Mouse (Mus musculus) embryonic facial prominence, embryonic 10.5 days (tissue): ENCODE results near the gene Sh3yl1. TPM values are rescaled to one million over a fixed set of nuclear protein-coding genes. Genes with fewer than 3 reads are reported as not detected.

Experiments used
- DNase-seq: peaks from one replicate; pipeline ENCODE4 v3.0.0-alpha.2; 2017; ENCODE audit warnings: low spot score
- H3K27ac ChIP-seq: fragments of 300-500 bp; sonication (generic); replicated peaks from 2 replicates; pipeline ENCODE4 v1.5.1; 2016; ENCODE audit warnings: mild to moderate bottlenecking
- H3K27me3 ChIP-seq: fragments of 300-500 bp; sonication (generic); replicated peaks from 2 replicates; pipeline ENCODE4 v1.6.1; 2016; ENCODE audit warnings: low read depth, mild to moderate bottlenecking; ENCODE audit not compliant: poor library complexity, severe bottlenecking
- H3K36me3 ChIP-seq: fragments of 300-500 bp; sonication (generic); replicated peaks from 2 replicates; pipeline ENCODE4 v1.6.1; 2016; ENCODE audit warnings: mild to moderate bottlenecking, moderate library complexity
- H3K4me1 ChIP-seq: fragments of 300-500 bp; sonication (generic); 2 replicates; pipeline ENCODE4 v1.6.1; 2016
- H3K4me3 ChIP-seq: fragments of 300-500 bp; sonication (generic); 2 replicates; pipeline ENCODE4 v1.5.1; 2016; ENCODE audit warnings: mild to moderate bottlenecking, moderate library complexity
- H3K9me3 ChIP-seq: fragments of 300-500 bp; sonication (generic); 2 replicates; pipeline ENCODE4 v1.6.1; 2016; ENCODE audit warnings: mild to moderate bottlenecking
- WGBS: fragments of 180-500 bp; shearing (Covaris S2); methylation state at CpG from one replicate; pipeline ENCODE4 v1.1.7; 2016; 5-methylcytosine and 5-hydroxymethylcytosine counted together
- polyA plus RNA-seq: library from polyadenylated mRNA; unstranded; fragments of >200 nt; fragmentation: Nextera tagmentation; extraction: Ambion mirVana; gene quantifications from 2 replicates; pipeline ENCODE4 v1.2.1, GENCODE M21; 2016

Gene Sh3yl1
- polyA plus RNA-seq: 17.7 and 18.4 TPM in 2 replicates

DNA sequence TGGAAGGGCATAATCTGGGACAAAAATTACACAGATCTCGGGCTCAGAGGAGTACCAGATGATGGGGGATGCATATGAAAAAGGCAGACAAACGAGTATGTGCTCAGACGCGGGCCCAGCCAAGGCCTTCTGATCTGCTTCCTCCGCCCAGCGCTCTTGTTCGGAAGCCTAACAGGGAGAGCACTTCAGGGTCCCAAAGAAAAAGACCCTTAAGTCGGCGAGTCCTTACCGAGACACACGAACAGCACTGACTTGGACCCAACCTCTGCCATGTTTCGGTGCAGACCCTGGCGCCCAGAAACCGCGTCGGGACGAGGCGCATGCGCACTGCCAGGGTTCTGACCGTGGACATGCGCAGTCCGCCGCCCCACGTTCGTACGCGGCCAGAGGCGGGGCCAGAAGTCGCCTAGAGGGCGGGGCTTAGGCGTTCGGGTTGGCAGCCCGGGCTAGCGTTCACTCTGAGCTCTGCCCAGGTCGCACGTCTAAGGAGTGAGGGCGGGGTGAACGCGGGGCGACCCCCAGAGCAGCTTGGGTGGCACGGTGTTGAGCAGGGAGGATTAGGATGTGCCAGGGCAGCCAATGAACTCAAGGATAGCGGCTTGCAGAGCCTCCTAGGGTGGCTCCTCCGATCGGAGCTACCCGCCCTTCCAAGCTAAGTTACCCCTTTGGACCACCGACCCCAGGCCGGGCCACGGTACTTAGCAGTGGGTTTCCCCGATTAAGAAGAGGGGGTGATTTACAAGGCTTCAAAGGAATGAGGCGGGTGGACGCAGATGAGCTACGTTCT, at the start of gene Sh3yl1, which contains the start of gene Acp1:
Sh3yl1 (plus strand) TSS at position 408 of the 787 bp plus-strand sequence.
Acp1 (minus strand) TSS at position 329 of the 787 bp plus-strand sequence.
- H3K27me3 ChIP-seq: no peaks in the 10 kb centered on the region
- peak within 1 kb of the TSS; percentile 83 for H3K4me3 ChIP-seq
- peak; percentile 95 for DNase-seq
- WGBS: under 1% methylated on average over 52 of the region's 52 CpGs
- H3K9me3 ChIP-seq: 0 out of 2 replicates have a peak, but pooled peaks cover 2% of the 10 kb centered on the region
- H3K36me3 ChIP-seq: no peaks in the 10 kb centered on the region
- H3K27ac ChIP-seq: peak within 1 kb of the TSS; percentile 91
- peaks cover 18% of the 10 kb centered on the region for H3K4me1 ChIP-seq

DNA sequence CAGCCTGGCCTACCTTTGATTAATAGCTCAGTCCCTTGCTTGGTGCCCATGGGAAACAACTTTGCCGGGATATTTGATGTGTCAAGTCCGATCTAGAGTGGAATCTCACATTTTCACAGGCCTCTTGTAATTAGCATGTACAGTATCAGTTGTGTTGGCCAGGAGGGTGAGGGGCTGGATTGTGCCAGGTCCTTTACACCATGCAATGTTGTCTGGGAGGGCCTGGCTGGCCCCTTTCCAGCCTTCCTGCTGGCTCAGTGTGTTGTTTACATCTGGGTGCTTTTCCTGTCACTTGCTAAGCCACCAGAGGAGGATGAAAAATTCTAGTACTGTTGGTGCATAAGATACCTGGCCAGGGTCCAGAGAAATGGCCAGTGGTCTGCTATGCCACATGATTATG, 47.1 kb upstream of the Sh3yl1 start:
- no peaks in the 10 kb centered on the region for H3K36me3 ChIP-seq
- no peaks in the 10 kb centered on the region for H3K4me1 ChIP-seq
- H3K9me3 ChIP-seq: no peaks in the 10 kb centered on the region
- no peak for DNase-seq
- 92% methylated on average over 2 of the region's 2 CpGs for WGBS
- H3K27me3 ChIP-seq: no peaks in the 10 kb centered on the region
- no peak overlapping the region for H3K27ac ChIP-seq
- H3K4me3 ChIP-seq: no peak overlapping the region

DNA sequence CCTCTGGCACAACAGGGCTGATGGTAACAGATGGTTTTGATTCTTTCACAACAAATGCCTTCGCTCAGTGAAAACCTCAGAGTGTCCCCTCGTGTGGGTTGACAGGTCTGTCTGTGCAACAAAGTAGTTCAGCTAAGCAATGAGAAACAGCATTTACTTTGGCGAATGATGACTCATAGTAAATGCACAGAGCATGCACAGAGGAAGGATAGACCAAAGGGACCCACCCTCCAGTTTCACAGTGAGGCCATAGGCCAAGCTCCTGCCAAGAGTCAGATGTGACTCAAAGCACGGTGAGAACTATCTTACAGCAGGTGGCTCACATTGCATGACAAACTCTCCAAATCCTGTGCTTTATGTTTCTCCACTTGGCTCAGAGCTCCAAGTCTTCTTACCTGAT, 45.7 kb upstream of the Sh3yl1 start:
- Histone ChIP-seq H3K27ac (no peak overlapping the region), H3K36me3 (no peaks in the 10 kb centered on the region)
- WGBS: 69% methylated on average over 4 of the region's 4 CpGs

DNA sequence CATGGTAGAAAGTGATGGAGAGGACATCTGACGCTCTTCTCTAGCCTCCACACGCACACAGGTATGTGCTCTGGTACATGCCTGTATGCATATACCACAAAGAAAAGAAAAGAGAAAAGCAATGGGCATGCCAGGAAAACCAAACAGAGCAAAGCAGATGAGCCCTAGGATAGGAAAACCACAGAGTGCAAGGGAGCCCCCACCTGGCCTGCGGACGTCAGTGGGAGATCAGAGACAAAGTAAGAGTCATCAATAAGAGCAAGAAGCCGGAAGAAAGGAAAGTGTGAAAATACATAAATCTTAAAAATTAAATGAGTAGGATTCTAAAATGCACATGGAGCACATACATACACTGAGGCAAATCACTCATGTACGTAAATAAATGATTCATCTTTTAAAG, 32.0 kb upstream of the Sh3yl1 start:
- Histone ChIP-seq H3K4me1 (peaks cover 10% of the 10 kb centered on the region), H3K36me3 (no peaks in the 10 kb centered on the region), H3K9me3 (no peaks in the 10 kb centered on the region), H3K27me3 (peaks cover 46% of the 10 kb centered on the region), H3K27ac (no peak overlapping the region), H3K4me3 (no peak overlapping the region)
- WGBS: 74% methylated on average over 6 of the region's 6 CpGs
- no peak for DNase-seq

More for the DNA sequence above, 45.7 kb upstream of the Sh3yl1 start:
- Histone ChIP-seq H3K4me1 (no peaks in the 10 kb centered on the region), H3K27me3 (no peaks in the 10 kb centered on the region), H3K4me3 (no peak overlapping the region), H3K9me3 (no peaks in the 10 kb centered on the region)
- DNase-seq: no peak

DNA sequence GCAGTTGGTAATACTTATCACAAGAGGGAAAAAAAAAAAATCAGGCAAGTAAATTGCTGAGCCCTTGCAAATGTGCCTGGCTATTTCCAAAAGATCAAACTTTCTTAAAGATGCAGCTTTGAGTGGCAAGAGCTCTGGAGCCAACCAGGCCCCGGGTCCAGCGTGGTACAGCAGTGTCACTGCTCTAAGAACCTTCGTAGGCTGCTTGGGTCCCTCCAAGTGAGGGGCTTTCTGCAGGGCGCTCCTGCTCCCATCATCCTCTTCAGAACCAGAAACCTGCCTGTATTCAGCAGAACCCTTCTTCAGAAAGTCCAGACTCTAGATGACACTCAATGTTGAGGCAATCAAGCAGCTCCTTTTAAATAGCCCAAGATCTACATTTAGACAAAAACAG, 27.9 kb upstream of the Sh3yl1 start:
- Histone ChIP-seq H3K4me1 (peaks cover 16% of the 10 kb centered on the region), H3K27ac (no peak overlapping the region), H3K27me3 (peaks cover 77% of the 10 kb centered on the region), H3K9me3 (no peaks in the 10 kb centered on the region), H3K4me3 (peak overlapping the region; percentile 72), H3K36me3 (no peaks in the 10 kb centered on the region)
- DNase-seq: peak; percentile 19
- 15% methylated on average over 4 of the region's 4 CpGs for WGBS

DNA sequence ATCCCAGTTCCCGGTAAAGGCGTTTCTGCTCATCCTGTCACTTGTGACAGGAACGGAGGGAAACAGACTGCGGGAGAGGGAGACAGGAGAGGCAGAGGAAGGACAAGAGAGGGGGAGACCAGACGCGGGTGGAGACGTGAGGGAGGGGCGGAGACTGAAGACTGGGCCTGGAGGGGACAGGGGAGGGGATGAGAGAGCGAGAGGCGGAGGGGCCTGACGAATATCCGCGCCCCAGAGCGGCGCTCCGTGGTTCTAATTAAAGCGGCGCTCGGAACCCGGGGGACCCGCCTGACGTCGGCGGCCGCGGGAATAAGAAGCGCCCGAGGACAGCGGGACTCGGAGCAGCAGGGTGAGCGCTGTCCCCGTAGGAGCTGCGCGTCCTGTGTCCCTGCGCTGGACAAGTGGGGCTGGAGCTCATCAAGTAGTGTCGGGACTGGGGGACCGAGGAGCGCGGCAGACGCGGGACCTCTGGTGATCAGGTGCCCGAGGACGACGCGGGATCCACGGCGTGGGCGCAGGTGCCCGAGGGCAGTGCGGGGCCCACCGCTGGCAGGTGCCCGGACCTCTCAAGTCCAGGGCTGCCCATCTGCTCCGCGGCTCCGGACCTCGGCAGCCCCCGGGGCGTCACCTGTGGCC, 27.4 kb upstream of the Sh3yl1 start, which contains the start of gene Alkal2:
Alkal2 (plus strand) TSS at position 337 of the 636 bp plus-strand sequence.
- no peaks in the 10 kb centered on the region for H3K36me3 ChIP-seq
- peak within 1 kb of the TSS; percentile 72 for H3K4me3 ChIP-seq
- peak; percentile 61 for DNase-seq
- under 1% methylated on average over 58 of the region's 58 CpGs for WGBS
- H3K4me1 ChIP-seq: peaks cover 16% of the 10 kb centered on the region
- H3K9me3 ChIP-seq: no peaks in the 10 kb centered on the region
- H3K27ac ChIP-seq: peak within 1 kb of the TSS; percentile 76
- H3K27me3 ChIP-seq: peaks cover 77% of the 10 kb centered on the region

DNA sequence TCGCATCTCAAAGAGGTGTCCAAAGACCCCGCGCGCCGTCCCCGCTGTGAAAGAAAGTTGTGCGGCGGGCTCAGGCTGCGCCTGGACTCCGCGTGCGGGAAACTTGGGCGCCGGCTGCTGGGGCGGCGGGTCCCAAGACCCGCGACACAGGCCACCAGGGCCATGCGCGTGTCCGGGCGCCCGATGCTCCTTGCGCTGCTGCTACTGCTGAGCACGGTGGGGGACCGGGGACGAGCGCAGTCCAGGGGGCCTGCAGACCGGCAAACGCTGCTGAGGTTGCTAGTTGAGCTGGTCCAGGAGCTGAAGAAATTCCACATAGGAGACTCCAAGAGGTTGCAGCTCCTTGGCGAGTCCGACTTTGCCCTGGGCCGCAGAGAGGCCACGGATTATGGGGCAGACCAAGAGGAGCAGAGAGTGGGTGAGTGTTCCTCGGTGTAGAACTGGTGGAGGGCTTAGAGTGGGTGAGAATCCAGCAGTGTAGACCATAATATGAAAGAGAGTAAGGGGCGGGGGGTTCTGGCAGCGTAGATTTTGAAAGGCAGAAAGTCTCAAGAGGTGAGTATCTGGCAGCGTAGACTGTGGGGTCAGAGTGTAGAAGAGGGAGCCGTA, 26.7 kb upstream of the Sh3yl1 start:
- Histone ChIP-seq H3K27me3 (peaks cover 71% of the 10 kb centered on the region), H3K9me3 (no peaks in the 10 kb centered on the region), H3K27ac (peak overlapping the region; percentile 76), H3K4me1 (peaks cover 16% of the 10 kb centered on the region), H3K36me3 (no peaks in the 10 kb centered on the region), H3K4me3 (peak overlapping the region; percentile 72)
- 8% methylated on average over 39 of the region's 39 CpGs for WGBS
- DNase-seq: peak; percentile 61

DNA sequence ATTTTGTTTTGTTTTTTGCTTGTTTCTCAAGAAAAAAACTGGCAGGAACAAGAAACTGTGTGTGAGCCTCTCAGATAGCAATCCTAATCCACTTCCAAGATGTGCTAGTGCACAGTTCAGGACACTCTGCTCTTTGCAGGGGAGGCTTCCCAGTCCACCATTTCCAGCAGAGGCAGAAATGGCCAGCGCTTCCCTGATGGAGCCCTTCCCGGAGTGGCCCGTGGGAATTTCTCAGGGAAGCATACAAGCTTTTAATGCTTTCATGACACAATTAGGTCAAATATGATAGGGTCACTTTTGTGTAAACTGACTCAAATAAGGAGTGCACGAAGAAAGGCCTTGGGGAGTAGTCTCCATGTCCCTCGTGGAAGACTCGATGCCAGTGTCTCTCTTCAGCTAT, 25.6 kb upstream of the Sh3yl1 start:
- Histone ChIP-seq H3K4me1 (peaks cover 16% of the 10 kb centered on the region), H3K27me3 (peaks cover 63% of the 10 kb centered on the region), H3K27ac (no peak overlapping the region), H3K9me3 (no peaks in the 10 kb centered on the region), H3K36me3 (no peaks in the 10 kb centered on the region), H3K4me3 (peak overlapping the region; percentile 72; the same call in 1 of the 2 replicates)
- DNase-seq: no peak
- WGBS: 78% methylated on average over 6 of the region's 6 CpGs

DNA sequence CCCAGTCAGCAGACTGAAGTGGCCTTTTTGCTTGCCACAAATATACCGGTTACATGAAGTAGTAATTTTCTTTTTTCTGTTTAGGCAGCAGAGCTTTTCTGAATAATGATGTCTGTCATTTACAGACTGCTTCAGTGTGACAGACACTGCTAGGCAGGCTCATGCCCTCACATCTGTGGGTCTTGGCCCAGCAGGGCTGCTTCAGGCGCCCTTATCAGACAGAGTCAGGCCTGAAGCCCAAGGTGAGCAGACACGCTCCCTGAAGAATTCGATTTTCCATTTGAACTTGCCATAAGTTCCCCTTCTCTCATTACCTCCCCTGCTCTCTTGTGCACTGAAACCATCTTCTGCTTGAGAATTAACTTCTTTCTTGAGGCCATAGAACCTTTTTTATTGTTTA, 23.5 kb upstream of the Sh3yl1 start:
- H3K27ac ChIP-seq: no peak overlapping the region
- no peaks in the 10 kb centered on the region for H3K9me3 ChIP-seq
- H3K4me3 ChIP-seq: no peak overlapping the region
- no peak for DNase-seq
- peaks cover 45% of the 10 kb centered on the region for H3K27me3 ChIP-seq
- no peaks in the 10 kb centered on the region for H3K36me3 ChIP-seq
- WGBS: 86% methylated on average over 4 of the region's 4 CpGs
- peaks cover 16% of the 10 kb centered on the region for H3K4me1 ChIP-seq

DNA sequence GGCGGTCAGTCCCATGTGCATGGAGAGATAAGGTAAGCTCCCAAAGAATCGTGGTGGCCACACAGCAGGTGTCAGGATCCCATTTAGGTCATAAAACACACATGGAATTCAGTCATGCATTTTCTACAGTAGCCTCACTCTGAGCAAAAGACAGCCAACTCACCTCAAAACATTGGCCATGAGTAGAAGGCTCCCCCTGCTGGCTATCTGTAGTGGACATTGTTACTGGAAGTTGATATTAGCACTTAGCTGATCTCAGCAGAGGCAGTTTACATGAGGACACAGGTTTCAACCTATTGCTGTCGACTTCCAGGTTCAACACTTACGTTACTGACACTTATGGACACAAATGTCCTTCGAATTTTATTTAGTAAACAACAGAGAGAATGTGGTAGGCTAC, 21.4 kb upstream of the Sh3yl1 start:
- peak; percentile 66 for DNase-seq
- 41% methylated on average over 5 of the region's 5 CpGs for WGBS

DNA sequence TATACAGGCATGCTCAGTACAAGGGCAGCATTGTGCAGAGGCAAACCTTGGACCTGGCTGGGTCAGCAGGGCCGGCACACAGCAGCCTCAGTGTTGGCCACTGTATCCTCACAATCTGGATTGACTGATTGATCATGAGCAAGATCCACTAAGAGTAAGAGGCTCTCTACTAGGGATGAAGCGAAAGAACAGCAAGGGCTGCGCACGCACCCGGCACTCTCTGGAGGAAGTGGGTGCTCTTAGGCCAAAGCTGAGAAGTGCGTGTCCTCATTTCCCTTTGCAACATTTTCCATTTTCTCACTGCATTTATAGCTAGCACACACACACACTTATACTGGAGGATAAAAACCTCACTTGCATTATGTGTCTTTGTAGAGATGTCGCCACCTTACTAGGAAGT, 20.0 kb upstream of the Sh3yl1 start:
- Histone ChIP-seq H3K4me3 (no peak overlapping the region), H3K9me3 (no peaks in the 10 kb centered on the region), H3K27me3 (peaks cover 11% of the 10 kb centered on the region), H3K4me1 (no peaks in the 10 kb centered on the region), H3K27ac (no peak overlapping the region), H3K36me3 (peaks cover 22% of the 10 kb centered on the region)
- WGBS: 86% methylated on average over 7 of the region's 7 CpGs
- no peak for DNase-seq

More for the DNA sequence above, 21.4 kb upstream of the Sh3yl1 start:
- no peak overlapping the region for H3K4me3 ChIP-seq
- H3K4me1 ChIP-seq: no peaks in the 10 kb centered on the region; the same call in 1 of the 2 replicates
- H3K36me3 ChIP-seq: peaks cover 14% of the 10 kb centered on the region
- H3K9me3 ChIP-seq: no peaks in the 10 kb centered on the region
- H3K27ac ChIP-seq: no peak overlapping the region
- peaks cover 25% of the 10 kb centered on the region for H3K27me3 ChIP-seq

DNA sequence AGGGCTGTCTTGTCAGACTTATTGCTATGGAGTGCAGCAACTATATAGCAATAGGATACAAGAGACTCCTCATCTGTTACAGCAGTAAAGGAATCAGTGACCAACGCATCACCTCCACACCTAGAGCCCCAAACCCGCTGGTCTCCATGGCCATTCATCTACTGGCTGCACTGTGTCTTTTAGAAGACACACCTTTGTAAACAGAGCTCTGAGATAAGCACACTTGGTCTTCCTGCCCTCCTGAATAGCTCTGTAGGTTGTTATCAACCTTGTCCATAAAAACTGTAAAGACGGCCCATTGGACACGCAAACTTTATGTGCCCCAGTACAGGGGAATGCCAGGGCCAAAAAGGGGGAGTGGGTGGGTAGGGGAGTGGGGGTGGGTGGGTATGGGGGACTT, 14.4 kb upstream of the Sh3yl1 start:
- no peaks in the 10 kb centered on the region for H3K27me3 ChIP-seq
- DNase-seq: no peak
- no peaks in the 10 kb centered on the region for H3K9me3 ChIP-seq
- no peak overlapping the region for H3K4me3 ChIP-seq
- no peak overlapping the region for H3K27ac ChIP-seq
- H3K4me1 ChIP-seq: no peaks in the 10 kb centered on the region
- WGBS: 96% methylated on average over 4 of the region's 4 CpGs
- peaks cover 57% of the 10 kb centered on the region for H3K36me3 ChIP-seq
